Mouse (Mus musculus) lung, postnatal 0 days (tissue): ENCODE results near the gene Gale.

Source experiments
- CTCF ChIP-seq: IDR thresholded peaks from 2 replicates; pipeline ENCODE4 v1.5.1; 2016; ENCODE audit warnings: antibody characterized with exemption, mild to moderate bottlenecking
- EP300 ChIP-seq: IDR thresholded peaks from 2 replicates; pipeline ENCODE4 v1.6.1; 2016; ENCODE audit warnings: antibody characterized with exemption, mild to moderate bottlenecking, control low read depth

DNA sequence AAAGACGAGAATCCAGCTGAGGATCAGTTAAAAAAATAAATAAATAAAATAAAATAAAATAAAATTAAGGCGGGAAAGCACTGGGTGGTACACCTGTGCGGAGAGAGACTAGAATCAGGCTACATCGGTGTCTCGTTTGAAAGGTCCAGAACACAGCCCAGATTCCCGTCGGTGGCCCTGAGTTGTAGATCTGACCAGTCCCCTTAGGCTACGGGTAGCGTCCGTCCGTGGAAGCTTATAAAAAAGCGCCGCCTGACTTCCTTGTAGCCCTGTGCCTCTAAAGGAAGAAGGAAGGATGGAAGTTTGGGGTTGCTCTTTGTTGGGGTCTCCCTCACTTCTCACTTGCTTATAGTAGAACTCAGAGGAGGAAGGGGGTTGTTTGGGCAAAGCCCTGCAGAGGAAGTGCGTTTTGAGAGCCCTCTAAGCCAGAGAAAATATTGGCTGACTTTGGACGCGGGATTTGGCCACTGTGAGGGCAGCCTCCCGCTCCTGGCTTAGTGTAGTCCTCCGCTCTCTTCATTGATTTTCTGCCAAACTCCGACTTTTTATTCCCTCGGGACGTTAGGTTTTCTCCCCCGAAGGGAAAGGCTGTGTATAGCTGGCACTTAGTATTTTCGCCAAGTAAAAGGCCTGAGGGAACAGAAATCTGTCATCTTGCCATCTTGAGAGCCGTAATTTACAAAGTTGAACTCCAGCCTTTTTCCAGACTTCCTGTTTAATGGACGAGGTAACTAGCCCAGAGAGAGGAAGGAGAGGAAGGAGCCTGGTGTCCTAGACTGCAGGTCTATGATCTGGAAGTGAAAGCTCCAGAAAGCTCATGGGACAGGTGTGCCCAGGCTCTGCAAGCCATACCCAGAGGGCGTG is 42.0 kb upstream of the Gale start:
- TF ChIP-seq CTCF = no peak
- TF ChIP-seq EP300 = no peak
